Mouse (Mus musculus): ENCODE results near the gene Mctp2. TPM values are rescaled to one million over a fixed set of nuclear protein-coding genes. Genes with fewer than 3 reads are reported as not detected.

Mctp2 gene
- polyA plus RNA-seq, 1 experiment, result 4.4 TPM

- H3K4me1 ChIP-seq (ENCODE audit: control insufficient read depth, insufficient read depth, insufficient read length), result no peaks in the 10 kb centered on the region
- TF ChIP-seq POLR2A (IDR thresholded peaks at IDR 0.05; ENCODE audit: low read depth, low read length), result no peak
- no peak for TF ChIP-seq CTCF (IDR thresholded peaks at IDR 0.05; ENCODE audit: extremely low read depth, insufficient read depth, insufficient read length, insufficient replicate concordance)
- H3K27me3 ChIP-seq (ENCODE audit: control insufficient read depth, insufficient read depth, low read length), result no peaks in the 10 kb centered on the region
- peaks cover 1% of the 10 kb centered on the region; the same call in 1 of the 2 replicates for H3K36me3 ChIP-seq (ENCODE audit: control insufficient read depth, insufficient read depth, low read length)
- no peak for DNase-seq (ENCODE audit: low read depth in 1 of 2, low spot score in 2 of 2)
- H3K27ac ChIP-seq (ENCODE audit: insufficient read depth, low read length), result no peak overlapping the region
- H3K4me3 ChIP-seq (ENCODE audit: extremely low read depth, insufficient read depth, insufficient read length), result no peak overlapping the region
- WGBS, result 86% methylated on average over 7 of the region's 7 CpGs
Measured at GRCm38 (mm10) chr7:72150799-72151708, 155.4 kb downstream of the Mctp2 start.

- 61% methylated on average over 3 of the region's 3 CpGs for WGBS
- H3K27ac ChIP-seq (ENCODE audit: insufficient read depth, low read length), result no peak overlapping the region
- H3K4me1 ChIP-seq (ENCODE audit: control insufficient read depth, insufficient read depth, insufficient read length), result no peaks in the 10 kb centered on the region
- no peak overlapping the region for H3K4me3 ChIP-seq (ENCODE audit: extremely low read depth, insufficient read depth, insufficient read length)
- no peaks in the 10 kb centered on the region for H3K27me3 ChIP-seq (ENCODE audit: control insufficient read depth, insufficient read depth, low read length)
- H3K36me3 ChIP-seq (ENCODE audit: control insufficient read depth, insufficient read depth, low read length), result peaks cover 2% of the 10 kb centered on the region; the same call in 1 of the 2 replicates
- DNase-seq (ENCODE audit: low read depth in 1 of 2, low spot score in 2 of 2), result no peak
- no peak for TF ChIP-seq CTCF (IDR thresholded peaks at IDR 0.05; ENCODE audit: extremely low read depth, insufficient read depth, insufficient read length, insufficient replicate concordance)
- no peak for TF ChIP-seq POLR2A (IDR thresholded peaks at IDR 0.05; ENCODE audit: low read depth, low read length)
Measured at GRCm38 (mm10) chr7:72149073-72149472, 157.3 kb downstream of the Mctp2 start.

GRCm38 (mm10) chr7:72146849-72147248, 159.6 kb downstream of the Mctp2 start:
- Histone ChIP-seq H3K4me3 (ENCODE audit: extremely low read depth, insufficient read depth, insufficient read length) (no peak overlapping the region), H3K4me1 (ENCODE audit: control insufficient read depth, insufficient read depth, insufficient read length) (no peaks in the 10 kb centered on the region), H3K36me3 (ENCODE audit: control insufficient read depth, insufficient read depth, low read length) (peaks cover 3% of the 10 kb centered on the region; the same call in 1 of the 2 replicates), H3K27me3 (ENCODE audit: control insufficient read depth, insufficient read depth, low read length) (no peaks in the 10 kb centered on the region), H3K27ac (ENCODE audit: insufficient read depth, low read length) (no peak overlapping the region)
- no peak for TF ChIP-seq POLR2A (IDR thresholded peaks at IDR 0.05; ENCODE audit: low read depth, low read length)
- TF ChIP-seq CTCF (IDR thresholded peaks at IDR 0.05; ENCODE audit: extremely low read depth, insufficient read depth, insufficient read length, insufficient replicate concordance), result no peak
- no peak for DNase-seq (ENCODE audit: low read depth in 1 of 2, low spot score in 2 of 2)

GRCm38 (mm10) chr7:72145726-72146520, 160.5 kb downstream of the Mctp2 start:
- H3K27ac ChIP-seq (ENCODE audit: insufficient read depth, low read length), result no peak overlapping the region
- peaks cover 3% of the 10 kb centered on the region; the same call in 1 of the 2 replicates for H3K36me3 ChIP-seq (ENCODE audit: control insufficient read depth, insufficient read depth, low read length)
- TF ChIP-seq POLR2A (IDR thresholded peaks at IDR 0.05; ENCODE audit: low read depth, low read length) (no peak), CTCF (IDR thresholded peaks at IDR 0.05; ENCODE audit: extremely low read depth, insufficient read depth, insufficient read length, insufficient replicate concordance) (no peak)
- no peak for DNase-seq (ENCODE audit: low read depth in 1 of 2, low spot score in 2 of 2)
- WGBS, result 92% methylated on average over 17 of the region's 17 CpGs
- no peak overlapping the region for H3K4me3 ChIP-seq (ENCODE audit: extremely low read depth, insufficient read depth, insufficient read length)
- no peaks in the 10 kb centered on the region for H3K27me3 ChIP-seq (ENCODE audit: control insufficient read depth, insufficient read depth, low read length)
- H3K4me1 ChIP-seq (ENCODE audit: control insufficient read depth, insufficient read depth, insufficient read length), result no peaks in the 10 kb centered on the region

GRCm38 (mm10) chr7:72138701-72139100, 167.7 kb downstream of the Mctp2 start:
- no peaks in the 10 kb centered on the region for H3K27me3 ChIP-seq (ENCODE audit: control insufficient read depth, insufficient read depth, low read length)
- no peak overlapping the region for H3K27ac ChIP-seq (ENCODE audit: insufficient read depth, low read length)
- H3K36me3 ChIP-seq (ENCODE audit: control insufficient read depth, insufficient read depth, low read length), result no peaks in the 10 kb centered on the region
- TF ChIP-seq POLR2A (IDR thresholded peaks at IDR 0.05; ENCODE audit: low read depth, low read length) (no peak), CTCF (IDR thresholded peaks at IDR 0.05; ENCODE audit: extremely low read depth, insufficient read depth, insufficient read length, insufficient replicate concordance) (no peak)
- H3K4me3 ChIP-seq (ENCODE audit: extremely low read depth, insufficient read depth, insufficient read length), result no peak overlapping the region
- no peak for DNase-seq (ENCODE audit: low read depth in 1 of 2, low spot score in 2 of 2)
- H3K4me1 ChIP-seq (ENCODE audit: control insufficient read depth, insufficient read depth, insufficient read length), result no peaks in the 10 kb centered on the region
- 97% methylated on average over 4 of the region's 4 CpGs for WGBS

GRCm38 (mm10) chr7:72120986-72121385, 185.4 kb downstream of the Mctp2 start:
- Histone ChIP-seq H3K4me3 (ENCODE audit: extremely low read depth, insufficient read depth, insufficient read length) (no peak overlapping the region), H3K27me3 (ENCODE audit: control insufficient read depth, insufficient read depth, low read length) (no peaks in the 10 kb centered on the region), H3K4me1 (ENCODE audit: control insufficient read depth, insufficient read depth, insufficient read length) (no peaks in the 10 kb centered on the region), H3K36me3 (ENCODE audit: control insufficient read depth, insufficient read depth, low read length) (peaks cover 3% of the 10 kb centered on the region; the same call in 1 of the 2 replicates), H3K27ac (ENCODE audit: insufficient read depth, low read length) (no peak overlapping the region)
- no peak for DNase-seq (ENCODE audit: low read depth in 1 of 2, low spot score in 2 of 2)
- TF ChIP-seq POLR2A (IDR thresholded peaks at IDR 0.05; ENCODE audit: low read depth, low read length) (no peak), CTCF (IDR thresholded peaks at IDR 0.05; ENCODE audit: extremely low read depth, insufficient read depth, insufficient read length, insufficient replicate concordance) (no peak)
- 91% methylated on average over 7 of the region's 7 CpGs for WGBS
